Mouse (Mus musculus): ENCODE measurements around the gene Sall1.

Sall1 gene

DNA sequence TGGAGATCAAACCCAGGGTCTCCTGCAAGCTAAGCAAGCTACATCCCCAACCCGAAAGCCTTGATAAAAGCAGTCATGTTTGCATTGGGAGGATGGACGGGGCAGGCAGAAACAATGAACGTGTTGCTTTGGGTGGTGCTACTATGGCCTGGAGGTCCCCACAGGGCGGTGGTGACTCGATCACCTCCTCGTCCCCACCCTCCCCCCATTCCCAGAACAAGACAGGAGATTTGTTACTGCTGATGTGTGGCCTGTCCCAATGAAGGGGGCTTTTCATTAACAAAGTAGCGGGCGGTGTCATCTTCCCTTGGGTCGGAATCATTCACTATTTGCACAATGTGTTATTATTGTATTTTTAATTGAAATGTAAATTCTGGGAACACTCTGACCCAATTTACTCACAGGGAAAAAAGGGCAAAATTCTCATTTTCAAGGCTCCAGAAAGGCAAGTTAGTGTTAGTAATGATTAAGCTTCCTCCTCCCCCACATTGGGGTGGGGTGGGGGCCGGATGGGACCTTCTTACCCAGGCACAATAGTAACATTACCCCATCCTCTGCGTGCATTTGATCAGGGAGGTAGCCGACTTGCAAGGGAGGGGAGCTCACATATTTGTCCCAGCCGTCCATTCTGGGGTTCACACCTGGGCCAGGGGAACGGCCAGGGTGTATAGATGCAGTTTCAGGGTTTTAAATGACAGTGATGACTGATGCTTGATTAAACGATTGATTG lies 52.0 kb downstream of the Sall1 start:
- DNase-seq (ENCODE audit: low spot score) = no peak

DNA sequence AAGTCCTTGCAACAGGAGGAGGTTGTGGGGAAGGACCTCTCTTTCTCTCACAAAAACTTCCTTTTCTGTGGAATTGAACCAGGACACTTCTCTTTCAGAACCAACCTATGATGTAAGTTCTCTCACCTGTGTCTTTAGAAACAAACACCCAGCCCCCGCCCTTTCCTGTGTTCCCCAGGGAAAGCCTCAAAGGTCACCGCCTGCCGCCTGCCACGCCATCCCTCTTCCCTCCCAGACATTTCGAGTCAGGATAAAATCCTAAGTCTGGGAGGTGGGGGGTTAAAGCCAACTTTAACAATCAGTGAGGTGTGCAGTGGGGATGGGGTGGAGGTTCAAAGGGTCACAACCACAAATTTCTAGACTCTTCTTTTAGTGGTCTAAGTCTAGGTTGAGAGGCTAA lies 52.8 kb downstream of the Sall1 start:
- no peak for DNase-seq (ENCODE audit: low spot score)

- DNase-seq (ENCODE audit: low spot score) = no peak
These were observed 55.0 kb downstream of the Sall1 start for GRCm38 (mm10) chr8:88989002-88989401.

DNA sequence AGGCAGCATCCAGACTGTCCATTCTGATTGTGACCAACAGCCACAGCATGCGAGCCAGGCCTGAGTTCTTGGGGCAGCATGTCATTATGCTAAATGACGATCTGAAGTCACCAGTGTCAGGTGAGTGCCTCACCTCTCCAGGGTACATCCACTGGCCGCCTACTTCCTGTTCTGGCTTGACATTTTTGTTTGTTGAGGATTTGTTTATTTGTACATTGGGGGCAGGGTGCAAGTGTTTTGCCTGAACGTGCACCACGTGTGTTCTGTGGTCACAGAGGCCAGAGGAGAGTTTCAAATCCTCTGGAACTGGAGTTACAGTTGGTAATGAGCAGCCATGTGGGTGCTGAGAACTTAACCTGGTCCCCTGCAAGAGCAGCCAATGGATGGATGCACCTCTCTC lies 60.5 kb downstream of the Sall1 start:
- no peak for DNase-seq (ENCODE audit: low spot score)
